Mouse (Mus musculus) bone marrow macrophage, adult 2 months (primary cell): ENCODE data around the gene Wdr53.

Source experiments
- CTCF ChIP-seq: IDR thresholded peaks from 2 replicates; pipeline ENCODE4 v1.5.1; 2012; ENCODE audit warnings: low read depth, mild to moderate bottlenecking, low read length, moderate library complexity
- POLR2A ChIP-seq: IDR thresholded peaks from 2 replicates; pipeline ENCODE4 v1.6.1; 2012; ENCODE audit warnings: mild to moderate bottlenecking, low read depth, low read length, borderline replicate concordance

DNA sequence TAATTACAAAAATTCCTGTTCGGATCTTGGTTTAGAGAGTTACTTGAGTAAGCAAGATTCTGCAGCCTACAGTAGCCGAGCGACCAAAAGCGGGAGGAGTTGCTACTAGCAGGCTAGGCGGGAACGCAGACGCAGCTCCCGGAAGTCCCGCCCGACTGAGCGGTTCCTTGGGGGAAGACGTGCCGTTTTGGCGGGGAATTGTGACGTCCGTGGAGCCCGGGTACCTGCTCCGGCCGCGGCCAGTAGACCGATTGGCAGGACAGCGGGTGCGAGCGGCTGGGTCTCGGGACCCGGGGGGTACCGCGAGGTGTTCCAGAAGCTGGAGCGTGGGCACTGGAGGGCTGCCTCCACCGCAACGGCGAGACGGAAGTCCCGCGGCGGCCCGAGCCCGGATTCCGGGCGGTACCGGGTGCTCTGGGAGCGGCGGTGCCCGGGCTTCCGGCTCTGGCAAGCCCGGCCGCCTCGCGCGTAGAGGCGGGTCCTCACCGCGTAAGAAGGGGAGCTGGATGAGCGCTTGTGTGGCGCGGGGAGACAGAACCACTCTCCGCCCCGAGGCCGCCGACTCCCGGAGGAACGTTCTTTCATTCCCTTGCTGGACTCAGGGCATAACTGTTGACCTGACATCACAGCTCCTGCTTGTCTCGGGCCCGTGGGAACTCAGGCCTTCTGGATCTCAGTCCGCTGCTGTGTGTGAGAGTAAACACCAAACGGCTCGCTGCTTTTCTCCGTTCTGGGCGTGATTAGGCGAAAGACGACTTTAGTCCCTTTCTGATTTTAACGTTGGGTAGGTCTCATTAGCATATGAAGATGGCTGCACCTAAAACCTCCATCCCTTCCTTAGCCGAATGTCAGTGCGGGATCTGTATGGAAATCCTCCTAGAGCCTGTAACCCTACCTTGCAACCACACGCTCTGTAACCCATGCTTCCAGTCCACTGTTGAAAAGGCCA is 30.6 kb downstream of the Wdr53 start, which contains the start of gene Rnf168:
- TF ChIP-seq CTCF (no peak), POLR2A (no peak)
